Mouse (Mus musculus): Measurements from ENCODE around the gene Gm3636. TPM values are rescaled to one million over a fixed set of nuclear protein-coding genes. Genes with fewer than 3 reads are reported as not detected.
"Not testable (repeated sequence)": the region's sequence is repeated elsewhere in the genome, so short reads cannot be mapped to it uniquely, and the experiment has no call there.

Gene Gm3636
- polyA plus RNA-seq (2021): 3.4 TPM

GRCm38 (mm10) chr14:6742232-6742631, at the start of gene Gm3636:
Gene Gm3636 (minus strand): TSS chr14:6742332.
- DNase-seq (ENCODE audit: low read depth, low spot score); CTCF ChIA-PET; ATAC-seq; in situ Hi-C loops (cut with MboI; ENCODE audit: low pct_unique_long_range_greater_than_20kb); POLR2A ChIA-PET; H3K27me3 ChIP-seq: not testable (repeated sequence)

GRCm38 (mm10) chr14:6774311-6774710, 32.2 kb upstream of the Gm3636 start, which contains the start of gene Gm8362:
Gene Gm8362 (minus strand): TSS chr14:6774411.
- DNase-seq (ENCODE audit: low read depth, low spot score); H3K27me3 ChIP-seq; CTCF ChIA-PET; in situ Hi-C loops (cut with MboI; ENCODE audit: low pct_unique_long_range_greater_than_20kb); ATAC-seq; POLR2A ChIA-PET: not testable (repeated sequence)

- CTCF ChIA-PET; in situ Hi-C loops (cut with MboI; ENCODE audit: low pct_unique_long_range_greater_than_20kb); DNase-seq (ENCODE audit: low read depth, low spot score); H3K27me3 ChIP-seq; ATAC-seq; POLR2A ChIA-PET: not testable (repeated sequence)
These were observed 15.1 kb upstream of the Gm3636 start for GRCm38 (mm10) chr14:6757231-6757536.

DNA sequence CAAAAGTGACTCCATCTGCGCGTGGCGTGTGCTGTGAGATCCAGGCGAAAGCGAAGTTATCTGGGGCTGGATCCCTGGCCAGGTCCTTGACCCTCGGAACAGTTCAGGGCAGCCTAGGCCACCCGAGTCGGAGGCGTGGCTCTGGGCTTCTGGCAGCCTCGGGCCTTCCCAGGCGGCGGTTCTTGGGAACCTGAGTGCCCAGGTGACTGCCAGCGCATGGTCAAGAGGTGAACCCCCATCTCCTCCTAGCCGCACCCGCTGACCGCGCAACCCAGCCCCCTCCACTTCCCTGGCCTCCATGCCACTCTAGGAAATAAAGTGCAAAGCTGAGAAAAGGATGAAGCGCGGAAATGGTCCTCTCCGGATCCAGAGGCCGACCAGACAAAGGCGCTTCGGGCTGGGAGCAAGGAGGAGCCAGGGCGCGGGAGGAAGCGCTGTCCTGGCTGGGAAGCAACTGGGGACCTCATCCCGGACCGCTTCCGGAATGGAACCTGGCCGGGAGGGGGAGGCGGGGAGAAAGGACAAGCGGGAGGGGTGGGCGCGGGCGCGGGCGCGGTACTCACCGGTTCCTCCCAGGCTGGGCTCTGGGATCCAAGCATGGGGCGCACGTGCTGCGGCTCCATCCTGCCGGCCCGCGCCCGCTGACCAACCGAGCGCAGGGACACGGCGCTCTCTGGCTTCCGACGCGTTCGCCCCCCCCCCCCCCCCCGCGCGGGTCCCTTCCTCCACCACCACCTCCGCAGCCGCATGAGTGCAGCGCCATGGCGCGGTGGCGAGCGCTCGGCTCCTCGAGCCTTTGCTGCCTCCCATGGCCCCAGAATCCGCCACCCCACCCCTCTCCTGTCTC, 14.5 kb upstream of the Gm3636 start:
- DNase-seq (ENCODE audit: low read depth, low spot score); ATAC-seq; in situ Hi-C loops (cut with MboI; ENCODE audit: low pct_unique_long_range_greater_than_20kb); H3K27me3 ChIP-seq; CTCF ChIA-PET; POLR2A ChIA-PET: not testable (repeated sequence)

- DNase-seq (ENCODE audit: low read depth, low spot score); POLR2A ChIA-PET; CTCF ChIA-PET: not testable (repeated sequence)
These were observed 22.0 kb downstream of the Gm3636 start, which contains the start of gene Gm8050 for GRCm38 (mm10) chr14:6720151-6720550. Gene Gm8050 (minus strand): TSS chr14:6720251.

More at GRCm38 (mm10) chr14:6720151-6720550, 22.0 kb downstream of the Gm3636 start, which contains the start of gene Gm8050:
- ATAC-seq; in situ Hi-C loops (cut with MboI; ENCODE audit: low pct_unique_long_range_greater_than_20kb); H3K27me3 ChIP-seq: not testable (repeated sequence)

Other genes with a start within 250 kb of the Gm3636 start
- gene Gm8356, start 205.0 kb downstream of the Gm3636 start, polyA plus RNA-seq (2021): not detected
- gene Gm3629, start 151.7 kb downstream of the Gm3636 start, polyA plus RNA-seq (2021): not detected
- gene Gm3460, start 119.9 kb downstream of the Gm3636 start, polyA plus RNA-seq (2021): not detected
- not detected for gene Gm10251, start 58.2 kb downstream of the Gm3636 start, polyA plus RNA-seq (2021)
- not detected for gene Gm8050, start 22.1 kb downstream of the Gm3636 start, polyA plus RNA-seq (2021)
- gene Gm8362, start 32.1 kb upstream of the Gm3636 start, polyA plus RNA-seq (2021): not detected
- not detected for gene Gm3642, start 98.0 kb upstream of the Gm3636 start, polyA plus RNA-seq (2021)
- gene Gm3667, start 147.6 kb upstream of the Gm3636 start, polyA plus RNA-seq (2021): not detected
- not detected for gene Gm6356, start 231.5 kb upstream of the Gm3636 start, polyA plus RNA-seq (2021)